Mouse (Mus musculus) CH12.LX (cell line): ENCODE data around the gene Oit1.

ENCODE experiments used
- CTCF ChIP-seq, 2 experiments: IDR thresholded peaks in 1 of 2; conservative IDR thresholded peaks in 1 of 2; 2 replicates each; pipeline ENCODE4 v1.5.1; 2011 to 2012; ENCODE audit warnings: low read depth in 2 of 2, low read length in 2 of 2, improper control_type of control experiment in 1 of 2, inconsistent platforms in 1 of 2, mild to moderate bottlenecking in 1 of 2, moderate library complexity in 1 of 2
- GABPA ChIP-seq: IDR thresholded peaks from 2 replicates; pipeline ENCODE4 v1.6.1; 2012; ENCODE audit warnings: low read depth, low read length, improper control_type of control experiment, inconsistent platforms; ENCODE audit not compliant: insufficient replicate concordance
- MAFK ChIP-seq: IDR thresholded peaks from 2 replicates; pipeline ENCODE4 v1.6.1; 2011; ENCODE audit warnings: low read length, improper control_type of control experiment; ENCODE audit not compliant: insufficient replicate concordance
- MEF2A ChIP-seq: IDR thresholded peaks from 2 replicates; pipeline ENCODE4 v1.6.1; 2014; ENCODE audit warnings: low read depth, mild to moderate bottlenecking, inconsistent platforms, low read length, improper control_type of control experiment, borderline replicate concordance
- PAX5 ChIP-seq: IDR thresholded peaks from 2 replicates; pipeline ENCODE4 v1.6.1; 2012; ENCODE audit warnings: low read length, inconsistent platforms, mixed read lengths
- POLR2A ChIP-seq: IDR thresholded peaks from 2 replicates; pipeline ENCODE4 v1.6.1; 2011; ENCODE audit warnings: low read depth, mild to moderate bottlenecking, improper control_type of control experiment, low read length
- POLR2AphosphoS2 ChIP-seq: IDR thresholded peaks from 2 replicates; pipeline ENCODE4 v1.6.1; 2011; ENCODE audit warnings: low read depth, low read length, improper control_type of control experiment

- TF ChIP-seq CTCF (conservative IDR thresholded peaks at IDR 0.05 in 1 of 2, IDR thresholded peaks at IDR 0.05 in 1 of 2; ENCODE audit: low read depth in 2 of 2, low read length in 2 of 2): no peak
- TF ChIP-seq POLR2A: no peak
- TF ChIP-seq PAX5: no peak
- no peak for TF ChIP-seq MEF2A
- TF ChIP-seq GABPA: no peak
- TF ChIP-seq POLR2AphosphoS2: no peak
- TF ChIP-seq MAFK: no peak
These were observed 46.0 kb downstream of the Oit1 start for GRCm38 (mm10) chr14:8332314-8333252.
